Mouse (Mus musculus) induced T-regulatory cell, adult 2 months (primary cell): ENCODE measurements around the gene Efcab6.
A peak's percentile ranks its signal among the peaks of the same experiment; 100 is the strongest.
"Not testable (repeated sequence)": the region's sequence is repeated elsewhere in the genome, so short reads cannot be mapped to it uniquely, and the experiment has no call there.

Source experiments
- DNase-seq: peaks from one replicate; pipeline ENCODE4 v3.0.0-alpha.2; 2012; ENCODE audit warnings: low read depth

Efcab6 gene

DNA sequence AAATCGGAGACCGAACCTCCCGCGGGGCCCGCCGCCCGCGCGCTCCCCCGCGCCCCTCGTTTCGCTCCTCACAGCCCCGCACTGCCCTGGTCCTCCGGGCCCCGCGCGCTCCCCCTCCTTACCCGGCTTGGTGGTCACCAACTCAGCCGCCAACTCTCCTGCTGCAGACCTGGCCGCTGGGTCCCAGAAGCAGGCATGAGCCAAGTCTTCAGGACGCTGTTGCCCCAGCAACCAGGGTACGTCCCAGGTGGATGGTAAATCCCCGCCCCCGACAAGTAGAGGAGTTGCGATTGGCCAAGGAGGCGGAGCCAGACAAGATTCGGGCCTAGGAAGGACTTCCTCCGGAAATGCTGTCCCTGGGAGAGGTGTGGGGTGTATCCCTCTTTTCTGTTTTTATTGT lies at the start of gene Efcab6:
Efcab6 (minus strand) TSS at position 240 of the 400 bp plus-strand sequence.
- DNase-seq, result no peak

DNA sequence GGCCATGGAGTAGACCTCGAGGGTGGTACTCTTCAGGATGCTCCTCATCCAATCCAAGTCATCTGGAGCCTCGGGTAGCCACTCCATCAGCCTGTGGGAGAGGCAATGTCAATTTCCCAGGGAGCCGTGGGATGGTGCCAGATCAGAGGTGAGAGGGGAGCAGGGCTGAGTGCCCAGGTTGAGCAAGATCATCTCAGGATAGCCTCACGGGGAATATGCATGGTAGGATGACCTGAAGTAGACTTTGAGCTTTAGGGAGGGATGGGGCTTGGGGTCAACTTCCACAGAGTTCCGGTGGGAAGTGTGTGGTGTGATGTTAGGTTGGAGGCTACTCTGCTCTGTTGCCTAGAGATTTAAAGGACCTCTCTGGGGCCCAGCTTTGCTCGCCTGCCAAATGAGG lies 48.7 kb upstream of the Efcab6 start:
- no peak for DNase-seq

DNA sequence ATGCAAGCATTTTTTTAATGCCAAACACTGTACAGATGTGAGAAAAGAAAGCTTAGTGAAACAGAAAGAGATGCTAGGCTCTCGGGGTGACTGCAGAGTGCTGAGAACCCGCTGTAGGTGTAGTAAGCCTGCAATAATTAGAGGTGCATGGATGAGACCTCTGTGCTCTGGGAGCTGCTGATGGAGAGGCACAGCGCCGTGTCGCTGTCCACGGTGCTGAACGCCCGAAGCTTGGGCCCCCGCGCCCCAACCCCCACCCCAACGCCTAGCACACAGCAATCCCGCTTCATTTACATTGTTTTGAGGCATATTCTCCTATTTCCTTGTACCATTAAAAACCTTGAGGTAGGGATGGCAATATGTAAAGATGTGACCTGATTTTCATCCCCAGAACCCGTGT lies 43.7 kb upstream of the Efcab6 start:
- DNase-seq, result peak; percentile 14

DNA sequence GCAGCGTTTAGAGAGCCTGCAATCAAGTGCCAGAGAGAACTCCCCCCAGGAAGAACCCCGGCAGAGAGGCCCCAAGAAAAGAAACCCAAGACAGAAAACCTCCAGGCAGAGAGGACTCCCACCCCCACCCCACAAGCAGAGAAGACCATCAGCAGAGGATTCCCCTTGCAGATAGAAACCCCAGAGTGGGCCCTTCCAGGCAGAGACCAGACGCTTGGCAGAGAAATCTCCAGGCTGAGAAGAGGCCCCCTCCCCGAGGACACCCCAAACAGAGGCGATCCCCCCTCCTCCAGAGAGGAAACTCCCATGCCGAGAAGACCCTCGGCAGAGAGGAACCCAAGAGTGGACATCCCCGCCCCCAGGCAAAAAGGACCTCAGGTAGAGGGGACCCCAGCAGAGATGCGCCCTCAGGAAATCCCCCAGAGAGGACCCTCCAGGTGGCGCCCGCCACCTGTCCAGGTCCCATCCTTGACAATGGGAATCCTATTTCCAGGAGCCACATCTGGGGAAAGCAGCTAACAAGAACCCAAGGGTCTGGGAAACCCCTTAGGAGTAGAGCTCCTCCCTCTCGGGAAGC lies 40.8 kb upstream of the Efcab6 start:
- no peak for DNase-seq

DNA sequence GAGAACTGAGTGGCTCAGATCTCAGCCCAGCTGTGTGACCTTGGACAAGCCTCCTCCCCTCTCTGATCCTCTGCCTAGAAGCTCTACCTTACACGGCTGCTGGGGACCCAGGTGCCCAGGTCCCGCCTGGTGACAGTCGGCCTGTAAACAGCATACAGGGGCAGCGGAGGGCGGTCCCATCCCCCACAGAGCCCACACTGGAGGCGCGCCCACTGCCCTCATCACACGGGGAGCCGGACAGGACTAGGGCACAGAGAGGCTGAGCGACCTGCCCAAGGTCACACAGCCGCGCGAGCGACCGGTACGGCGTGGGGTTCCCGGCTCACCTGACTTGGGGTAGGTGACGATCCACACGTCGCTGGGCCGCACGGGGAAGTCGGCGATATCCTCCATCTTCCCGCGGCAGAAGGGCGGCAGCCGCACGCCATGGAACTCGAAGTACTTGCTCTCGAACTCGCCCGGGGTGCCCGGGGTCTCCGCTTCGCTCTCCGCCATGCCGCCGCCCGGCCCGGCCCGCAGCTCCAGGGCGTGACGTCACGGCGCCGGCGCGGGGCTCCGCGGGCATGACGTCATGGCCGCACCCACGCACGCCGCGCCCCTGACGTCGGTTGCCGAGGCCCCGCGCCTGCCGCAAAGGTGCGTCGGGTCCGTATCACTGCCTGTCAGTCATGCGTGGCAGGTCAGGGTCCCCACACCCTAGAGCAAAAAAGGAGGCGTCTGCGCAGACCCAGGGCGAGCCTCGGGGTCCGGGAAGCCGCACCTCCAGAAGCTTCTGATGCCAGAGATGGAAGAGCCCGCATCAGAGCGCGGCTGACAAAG lies 40.1 kb upstream of the Efcab6 start, which contains the start of gene Sult4a1:
Sult4a1 (minus strand) TSS at position 650 of the 819 bp plus-strand sequence.
- DNase-seq, result peak; percentile 31

DNA sequence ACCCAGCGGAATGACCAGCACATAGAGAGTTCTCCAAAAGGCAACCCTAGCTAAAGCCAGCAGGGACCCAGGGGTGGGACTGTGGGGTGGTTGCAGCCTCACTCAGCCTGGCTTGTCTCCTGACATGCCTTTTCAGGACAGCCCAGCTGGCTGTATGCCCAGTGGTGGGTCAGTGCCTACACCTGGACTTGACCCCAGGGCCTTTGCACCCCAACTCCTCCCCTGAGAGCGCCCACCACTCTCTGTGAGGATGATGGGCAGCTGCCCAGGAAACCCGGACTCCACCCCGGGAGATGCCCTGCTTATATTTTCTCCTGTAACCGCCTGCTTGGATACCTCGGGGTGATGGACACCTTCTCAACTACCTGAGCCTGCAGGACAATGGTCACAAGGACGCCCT lies 39.4 kb upstream of the Efcab6 start:
- DNase-seq, result no peak

DNA sequence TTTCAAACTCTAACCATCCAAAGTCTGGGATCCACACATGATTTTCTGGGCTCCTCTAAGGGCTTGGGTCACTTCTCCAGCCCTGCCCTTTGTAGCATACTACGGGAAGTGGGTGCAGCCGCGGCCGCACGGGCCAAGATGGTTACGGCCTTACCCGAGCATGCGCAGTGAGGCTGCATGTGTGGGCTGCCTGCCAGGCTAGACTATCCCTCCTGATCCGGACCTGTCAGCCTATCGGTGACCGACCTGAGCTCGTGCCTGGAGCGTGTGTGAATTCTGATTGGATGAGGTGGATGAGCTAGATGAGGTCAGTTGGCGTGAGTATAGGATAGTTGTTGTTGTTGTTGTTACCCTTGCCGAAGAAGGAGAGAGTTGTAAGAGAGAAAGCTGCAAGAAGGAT lies 32.4 kb upstream of the Efcab6 start:
- DNase-seq, result not testable (repeated sequence)

DNA sequence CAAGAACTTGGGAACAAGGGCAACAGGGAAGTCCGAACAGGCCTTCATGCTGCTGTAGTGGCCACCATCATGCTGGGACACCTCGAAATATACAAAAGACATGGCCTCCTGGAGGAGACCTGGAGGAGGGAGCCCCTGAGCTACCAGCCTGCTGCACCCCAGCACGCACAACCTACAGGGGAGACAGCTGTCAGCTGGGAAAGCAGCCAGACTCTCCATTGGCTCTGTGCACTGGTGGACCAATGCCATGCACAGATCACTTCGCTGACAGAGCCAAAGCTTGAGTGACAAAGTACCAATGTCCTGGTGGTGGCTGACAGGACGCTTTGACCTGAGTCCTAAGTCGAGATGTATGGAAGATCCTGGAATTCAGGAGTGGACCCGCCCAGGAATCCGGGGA lies 30.9 kb upstream of the Efcab6 start:
- no peak for DNase-seq

DNA sequence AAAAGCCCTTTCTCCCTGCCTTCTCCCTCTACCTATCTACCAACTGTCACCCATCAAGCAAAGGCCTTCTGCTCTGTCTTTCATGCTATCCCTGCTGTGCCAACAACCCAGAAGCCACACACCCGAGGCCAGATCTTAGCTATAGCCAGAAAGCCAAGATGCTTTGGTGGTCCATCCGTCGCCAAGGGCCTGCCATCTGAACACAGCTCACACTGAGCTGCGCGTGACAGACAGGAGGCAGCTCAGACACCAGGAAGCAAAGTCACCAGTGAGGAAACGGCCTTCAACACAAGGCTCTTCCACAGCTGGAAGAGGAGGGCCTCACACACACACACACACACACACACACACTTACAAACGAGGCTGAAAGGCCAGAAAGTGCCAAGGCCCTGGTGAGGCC lies 29.7 kb upstream of the Efcab6 start:
- DNase-seq, result no peak

DNA sequence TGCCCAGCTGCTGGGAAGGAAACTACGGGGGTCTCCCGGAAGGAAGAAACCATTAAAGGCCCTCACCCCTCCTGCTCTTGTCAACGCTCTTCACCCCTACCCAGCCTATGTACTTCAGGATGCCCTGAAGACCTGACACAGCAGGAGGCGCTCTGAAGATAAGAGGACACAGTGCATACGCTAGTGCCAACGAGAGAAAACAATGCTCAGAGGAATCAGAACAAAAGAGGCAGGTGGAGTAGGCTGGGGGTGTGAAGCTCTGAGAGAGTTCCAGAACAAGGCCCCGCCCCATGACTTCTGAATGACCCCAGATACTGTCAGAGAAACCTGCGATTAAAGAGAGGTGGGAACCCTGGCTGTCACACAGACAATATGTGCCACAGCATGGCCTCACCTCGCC lies 21.6 kb upstream of the Efcab6 start:
- DNase-seq, result no peak

DNA sequence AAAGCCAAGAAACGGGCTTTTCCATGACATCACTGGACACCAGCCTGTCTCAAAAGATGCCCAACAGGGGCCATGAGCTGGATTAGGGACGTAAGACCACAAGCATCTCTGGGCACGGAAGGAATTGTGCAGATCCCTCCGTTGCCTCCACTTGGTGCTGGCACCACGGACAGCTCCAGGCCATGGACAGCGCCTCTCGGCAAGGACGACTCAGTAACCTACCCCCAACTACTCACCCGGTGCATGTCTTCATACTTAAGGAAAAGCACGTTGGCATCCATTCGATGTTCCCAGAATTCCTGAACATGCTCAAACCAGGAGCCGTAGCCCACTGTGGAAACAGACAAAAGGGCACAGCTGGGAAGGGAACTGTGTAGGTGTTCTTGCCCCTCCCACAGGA lies 21.2 kb upstream of the Efcab6 start:
- DNase-seq, result no peak

DNA sequence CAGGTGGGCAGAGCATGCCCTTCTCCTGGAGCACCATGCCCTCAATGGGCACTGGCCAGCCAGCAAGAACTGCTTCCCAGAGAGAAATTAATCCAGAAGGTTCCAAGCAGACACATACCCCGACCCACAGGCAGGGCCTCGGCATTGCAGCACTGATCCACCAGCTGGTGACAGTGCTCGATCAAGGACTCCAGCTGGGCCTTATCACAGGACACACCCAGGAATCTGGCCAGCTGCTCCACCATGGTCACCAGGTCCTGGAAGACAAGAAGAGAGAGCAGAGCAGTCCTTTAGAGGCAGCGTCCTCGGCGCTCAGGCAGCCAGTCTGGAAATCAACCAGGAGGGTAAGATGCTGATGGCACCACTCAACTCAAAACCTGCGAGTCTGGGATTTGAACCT lies 14.9 kb upstream of the Efcab6 start:
- no peak for DNase-seq

DNA sequence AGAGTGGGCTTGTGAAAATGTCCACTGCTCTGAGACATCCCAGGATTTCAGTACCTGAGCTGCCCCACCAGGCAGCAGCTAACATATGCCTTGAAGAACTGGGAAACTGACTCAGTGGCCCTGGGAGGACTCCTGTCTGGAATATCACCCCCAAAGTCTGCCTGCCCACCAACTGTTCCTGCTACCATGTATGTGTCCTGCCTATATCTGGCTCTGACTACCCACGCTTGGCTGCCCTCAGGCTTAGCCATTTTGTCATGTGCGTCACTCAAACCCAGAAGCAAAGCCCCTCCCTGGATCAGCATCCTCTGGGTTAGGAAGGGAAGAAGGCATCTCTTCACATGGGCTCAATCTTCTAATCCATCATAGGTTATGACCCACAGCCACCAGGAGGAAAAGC lies 14.3 kb upstream of the Efcab6 start:
- no peak for DNase-seq

DNA sequence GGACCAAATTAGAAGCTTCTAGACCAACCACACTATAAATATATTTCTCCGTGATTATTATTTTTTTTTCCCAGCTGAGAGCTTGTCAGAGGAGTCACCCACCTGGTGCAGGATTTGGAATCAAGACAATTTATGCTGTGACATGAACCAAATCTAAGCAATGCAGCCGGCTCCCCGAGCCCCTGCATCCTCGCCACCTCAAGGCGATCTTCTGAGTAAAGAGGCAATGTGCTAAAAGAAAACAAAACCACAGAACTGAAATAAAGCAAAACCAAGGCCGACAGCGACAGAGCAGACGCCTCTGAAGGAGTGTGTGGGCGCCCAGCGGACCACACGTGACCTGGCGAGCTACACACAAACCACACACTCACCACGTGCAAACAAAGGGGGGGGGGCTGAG lies 13.5 kb upstream of the Efcab6 start:
- DNase-seq, result no peak

DNA sequence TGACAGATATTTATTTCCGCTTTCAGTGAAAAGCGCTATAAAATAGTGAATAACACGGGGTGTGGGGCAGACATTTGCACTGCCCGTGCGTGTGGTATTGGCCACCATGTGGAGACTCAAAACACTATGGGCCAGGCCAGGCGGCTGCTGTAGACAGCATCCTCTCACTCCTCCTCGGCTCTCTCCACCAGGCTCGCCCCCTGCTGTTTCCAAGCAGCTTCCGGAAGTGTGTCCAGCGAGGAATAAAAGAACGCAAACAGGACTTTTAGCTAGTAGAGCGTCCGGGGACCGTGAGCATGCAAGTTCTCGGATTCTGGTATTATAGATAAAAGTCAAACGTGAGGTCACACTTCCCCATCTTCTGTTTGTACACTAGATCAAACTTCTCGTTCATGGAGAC lies 12.0 kb upstream of the Efcab6 start:
- no peak for DNase-seq

DNA sequence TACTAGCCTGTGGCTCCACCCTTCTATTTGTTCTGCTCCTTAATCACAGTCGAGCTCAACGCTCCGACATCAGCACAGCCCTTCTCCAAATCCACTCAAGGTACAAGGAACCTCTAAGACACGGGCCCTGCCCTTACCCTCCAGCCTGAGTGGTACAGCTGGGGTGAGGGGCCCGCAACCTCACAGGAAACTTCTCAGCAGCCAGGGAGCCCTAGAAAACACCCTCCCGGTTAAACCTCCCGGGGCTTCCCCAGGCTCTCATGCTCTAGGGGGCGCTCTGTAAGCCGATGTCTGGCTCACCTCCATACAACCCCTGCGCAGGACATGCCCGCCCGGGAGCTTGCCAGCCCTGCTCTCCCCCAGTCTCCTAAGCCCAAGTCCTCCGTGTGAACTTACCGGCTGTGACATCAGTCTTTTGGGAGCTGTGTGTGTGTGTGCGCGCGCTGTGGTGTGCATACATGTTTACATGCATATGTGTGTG lies 9.6 kb upstream of the Efcab6 start:
- DNase-seq, result peak; percentile 16

DNA sequence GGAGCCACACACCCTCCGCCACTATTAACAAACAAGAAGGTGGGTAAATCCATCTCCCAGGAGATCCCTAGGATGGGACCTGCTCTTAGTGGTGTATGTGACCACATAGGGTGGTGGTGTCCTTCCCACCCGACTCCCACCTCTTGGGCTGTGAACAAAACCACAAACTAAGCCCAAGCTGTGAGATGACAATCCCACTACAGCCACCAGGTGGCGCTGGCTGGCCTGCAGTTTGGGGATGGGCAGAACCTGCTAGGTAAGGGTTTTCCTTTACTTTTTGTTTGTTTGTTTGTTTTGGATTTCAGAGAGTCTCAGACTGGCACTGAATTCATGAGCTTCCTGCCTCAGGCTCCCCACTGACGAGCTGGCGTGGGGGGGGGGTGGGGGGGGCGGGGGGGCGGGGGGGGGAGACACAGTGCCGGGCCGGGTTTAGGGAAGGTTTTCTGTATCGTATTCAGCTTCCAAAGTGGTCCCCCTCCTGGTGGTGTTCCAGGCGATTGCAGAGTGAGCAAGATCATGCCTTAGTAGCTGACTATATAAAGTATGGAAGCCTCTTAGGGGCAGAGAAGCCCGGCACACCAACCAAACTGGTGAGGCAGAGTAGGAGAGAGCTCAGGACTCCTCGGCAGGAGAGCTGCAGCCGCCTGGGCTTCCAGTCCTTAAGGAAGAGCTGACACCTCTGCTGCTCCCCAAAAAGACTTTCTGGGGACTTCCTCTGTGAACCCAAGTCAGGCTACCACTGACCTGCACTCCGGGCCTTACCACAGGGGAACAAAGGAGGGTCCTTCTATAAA lies 8.9 kb upstream of the Efcab6 start:
- DNase-seq, result peak; percentile 59

DNA sequence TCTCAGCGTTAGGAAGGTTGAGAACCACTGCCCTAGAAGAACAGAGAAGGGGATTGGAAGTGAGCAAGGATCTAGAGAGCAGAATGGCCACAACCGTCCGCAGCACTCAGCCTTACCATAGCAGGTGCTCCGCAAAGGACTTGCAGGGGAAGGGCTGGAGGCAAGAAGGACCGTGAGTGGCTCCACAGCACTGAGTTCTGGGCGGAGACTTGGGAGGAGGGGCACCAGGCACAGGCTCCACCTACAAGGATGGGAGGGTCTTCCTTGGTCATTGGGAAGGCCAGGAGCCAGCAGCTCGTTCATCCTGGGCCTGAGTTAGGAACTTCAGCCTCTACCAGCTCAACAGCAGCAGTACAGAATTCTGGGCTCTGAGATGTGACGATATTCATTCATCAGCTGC lies 7.9 kb upstream of the Efcab6 start:
- no peak for DNase-seq

DNA sequence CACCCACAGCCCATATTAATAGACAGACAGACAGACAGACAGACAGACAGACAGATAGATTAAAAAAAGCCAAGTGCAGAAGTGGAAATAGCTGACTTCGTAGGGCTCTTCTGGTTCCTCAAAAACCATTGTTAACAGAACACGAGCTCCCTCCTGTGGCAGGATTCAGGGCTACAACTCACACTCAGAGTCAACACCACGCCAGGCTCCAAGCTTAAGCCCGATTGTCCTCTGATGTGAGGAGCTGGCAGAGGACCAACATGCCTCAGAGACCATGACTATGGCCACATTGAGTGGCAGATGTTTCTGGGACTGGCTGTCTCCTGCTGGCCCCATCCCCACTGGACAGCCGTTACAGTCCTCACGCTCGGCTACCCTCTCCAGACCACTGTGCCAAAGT lies 7.0 kb upstream of the Efcab6 start:
- DNase-seq, result peak; percentile 21

DNA sequence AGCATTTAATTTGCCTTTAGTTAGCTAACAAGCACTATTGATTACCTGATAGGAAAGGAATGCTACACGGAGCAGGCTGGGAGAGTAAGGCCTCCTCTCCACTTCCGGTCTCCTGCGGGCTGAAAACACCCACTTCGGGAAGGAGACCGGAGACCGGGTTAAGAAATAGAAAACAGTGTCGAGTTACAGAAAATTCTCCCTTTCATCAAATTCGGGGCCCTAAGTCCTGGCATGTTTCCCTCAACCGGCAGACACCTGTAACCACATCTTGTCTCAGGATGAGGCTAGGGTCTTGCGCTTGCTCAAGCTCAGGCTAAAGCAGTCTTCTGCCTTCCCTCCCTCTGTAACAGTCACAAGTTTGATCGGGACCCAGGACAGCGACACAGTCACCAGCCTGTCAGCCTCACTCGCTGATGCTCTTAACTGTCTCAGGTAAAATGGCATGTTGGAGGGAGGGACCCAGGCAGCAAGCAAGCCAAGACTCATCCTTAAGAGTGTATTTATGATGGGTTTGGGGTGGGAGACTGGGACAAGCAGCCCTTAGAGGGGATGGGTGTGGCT lies 5.0 kb upstream of the Efcab6 start:
- no peak for DNase-seq

DNA sequence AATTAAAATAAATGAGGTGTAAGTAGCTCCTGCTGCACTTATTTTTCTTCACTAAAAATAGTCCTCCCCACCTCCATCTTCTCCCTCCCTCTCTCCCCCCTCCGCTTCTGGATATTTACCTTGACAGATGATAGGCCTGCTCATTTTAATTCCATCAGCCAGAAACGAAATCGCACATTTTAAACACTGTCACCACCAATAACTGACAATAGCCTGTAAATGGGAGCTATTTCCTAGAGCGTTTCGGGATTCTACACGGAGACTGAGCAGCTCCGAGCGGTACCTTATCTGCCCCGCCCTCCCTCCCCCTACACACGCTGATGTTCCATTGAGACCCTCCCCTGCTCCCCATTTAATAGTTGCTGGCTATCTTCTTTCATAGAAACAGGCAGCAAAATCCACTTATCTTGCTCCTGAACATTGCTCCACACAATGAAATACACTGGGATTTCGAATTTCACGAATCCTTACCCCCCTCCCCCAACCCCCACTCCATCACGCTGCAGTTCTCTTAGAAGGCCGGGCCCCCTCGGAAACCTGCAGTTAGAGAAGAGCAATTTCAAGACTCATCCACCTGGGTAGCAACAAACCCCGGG lies 4.4 kb upstream of the Efcab6 start:
- DNase-seq, result no peak

DNA sequence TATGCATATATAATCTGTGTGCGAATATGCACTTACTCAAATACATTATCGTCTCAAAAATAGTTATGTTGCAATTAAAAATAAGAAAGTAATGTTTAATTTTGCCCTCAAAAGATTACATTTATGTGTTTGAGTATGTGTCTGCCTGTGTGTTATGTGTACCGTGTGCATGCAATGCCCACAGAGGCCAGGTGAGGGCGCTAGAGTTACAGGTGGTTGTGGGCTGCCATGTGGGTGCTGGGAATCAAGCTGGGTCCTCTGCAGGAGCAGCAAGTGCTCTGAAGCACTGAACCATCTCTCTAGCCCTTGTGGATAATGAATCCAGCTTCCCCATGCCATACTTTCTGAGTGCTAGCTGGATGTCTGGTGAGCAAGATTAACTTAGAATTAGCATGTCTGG lies 522 bp upstream of the Efcab6 start:
- DNase-seq, result no peak
